Mouse (Mus musculus): ENCODE data around the gene Elovl6. TPM values are rescaled to one million over a fixed set of nuclear protein-coding genes. Genes with fewer than 3 reads are reported as not detected.

Elovl6 gene
- polyA plus RNA-seq, 1 experiment from 2014 or later = 12.7 TPM

- H3K4me3 ChIP-seq = no peak overlapping the region
- no peak for ATAC-seq (ENCODE audit: extremely low read depth, insufficient number of reproducible peaks, low FRiP score, low TSS enrichment)
- no peaks in the 10 kb centered on the region for H3K9me3 ChIP-seq
- whole genome bisulfite sequencing = 55% methylated on average over 3 of the region's 3 CpGs
- H3K4me2 ChIP-seq = no peak overlapping the region
- H3K9ac ChIP-seq = no peak overlapping the region
- no peaks in the 10 kb centered on the region for H3K27me3 ChIP-seq (replicated peaks)
- H3K4me1 ChIP-seq = peaks cover 37% of the 10 kb centered on the region
- no peaks in the 10 kb centered on the region for H3K36me3 ChIP-seq
- H3K27ac ChIP-seq (replicated peaks) = no peak overlapping the region
Measured at GRCm38 (mm10) chr3:129588753-129589152, 56.6 kb downstream of the Elovl6 start.

GRCm38 (mm10) chr3:129589705-129590104, 57.5 kb downstream of the Elovl6 start:
- Histone ChIP-seq H3K27me3 (replicated peaks) (no peaks in the 10 kb centered on the region), H3K36me3 (no peaks in the 10 kb centered on the region), H3K9me3 (no peaks in the 10 kb centered on the region), H3K27ac (replicated peaks) (peak overlapping the region; percentile 88), H3K4me3 (no peak overlapping the region), H3K9ac (no peak overlapping the region), H3K4me1 (peaks cover 37% of the 10 kb centered on the region), H3K4me2 (no peak overlapping the region)
- ATAC-seq (ENCODE audit: extremely low read depth, insufficient number of reproducible peaks, low FRiP score, low TSS enrichment) = no peak
- 85% methylated on average over 10 of the region's 10 CpGs for WGBS

GRCm38 (mm10) chr3:129590548-129591226, 58.5 kb downstream of the Elovl6 start:
- WGBS = 61% methylated on average over 17 of the region's 17 CpGs
- H3K9ac ChIP-seq = peak overlapping the region; percentile 56
- H3K36me3 ChIP-seq = no peaks in the 10 kb centered on the region
- H3K27ac ChIP-seq (replicated peaks) = peak overlapping the region; percentile 88
- peak overlapping the region; percentile 21; the same call in 1 of the 2 replicates for H3K4me3 ChIP-seq
- no peak for ATAC-seq (ENCODE audit: extremely low read depth, insufficient number of reproducible peaks, low FRiP score, low TSS enrichment)
- no peaks in the 10 kb centered on the region for H3K27me3 ChIP-seq (replicated peaks)
- H3K9me3 ChIP-seq = no peaks in the 10 kb centered on the region
- H3K4me1 ChIP-seq = peaks cover 37% of the 10 kb centered on the region
- H3K4me2 ChIP-seq = peak overlapping the region; percentile 54

GRCm38 (mm10) chr3:129591251-129591650, 59.1 kb downstream of the Elovl6 start:
- 65% methylated on average over 9 of the region's 9 CpGs for WGBS
- ATAC-seq (ENCODE audit: extremely low read depth, insufficient number of reproducible peaks, low FRiP score, low TSS enrichment) = no peak
- no peaks in the 10 kb centered on the region for H3K27me3 ChIP-seq (replicated peaks)
- no peaks in the 10 kb centered on the region for H3K36me3 ChIP-seq
- H3K9ac ChIP-seq = peak overlapping the region; percentile 56
- H3K27ac ChIP-seq (replicated peaks) = peak overlapping the region; percentile 88
- H3K9me3 ChIP-seq = no peaks in the 10 kb centered on the region
- H3K4me3 ChIP-seq = no peak overlapping the region
- H3K4me2 ChIP-seq = peak overlapping the region; percentile 54
- peaks cover 37% of the 10 kb centered on the region for H3K4me1 ChIP-seq

- H3K27me3 ChIP-seq (replicated peaks) = no peaks in the 10 kb centered on the region
- H3K9ac ChIP-seq = no peak overlapping the region
- H3K27ac ChIP-seq (replicated peaks) = peak overlapping the region; percentile 88
- no peaks in the 10 kb centered on the region for H3K9me3 ChIP-seq
- H3K4me2 ChIP-seq = no peak overlapping the region
- no peak for ATAC-seq (ENCODE audit: extremely low read depth, insufficient number of reproducible peaks, low FRiP score, low TSS enrichment)
- H3K36me3 ChIP-seq = no peaks in the 10 kb centered on the region
- H3K4me3 ChIP-seq = no peak overlapping the region
- peaks cover 37% of the 10 kb centered on the region for H3K4me1 ChIP-seq
- WGBS = 88% methylated on average over 8 of the region's 8 CpGs
Measured at GRCm38 (mm10) chr3:129591761-129592160, 59.6 kb downstream of the Elovl6 start.

- WGBS = 75% methylated on average over 9 of the region's 9 CpGs
- H3K36me3 ChIP-seq = no peaks in the 10 kb centered on the region
- H3K27ac ChIP-seq (replicated peaks) = no peak overlapping the region
- H3K4me1 ChIP-seq = peaks cover 37% of the 10 kb centered on the region
- H3K4me2 ChIP-seq = no peak overlapping the region
- ATAC-seq (ENCODE audit: extremely low read depth, insufficient number of reproducible peaks, low FRiP score, low TSS enrichment) = no peak
- H3K4me3 ChIP-seq = no peak overlapping the region
- no peak overlapping the region for H3K9ac ChIP-seq
- H3K9me3 ChIP-seq = no peaks in the 10 kb centered on the region
- no peaks in the 10 kb centered on the region for H3K27me3 ChIP-seq (replicated peaks)
Measured at GRCm38 (mm10) chr3:129593001-129593400, 60.8 kb downstream of the Elovl6 start.

GRCm38 (mm10) chr3:129593735-129594134, 61.6 kb downstream of the Elovl6 start:
- Histone ChIP-seq H3K27me3 (replicated peaks) (no peaks in the 10 kb centered on the region), H3K4me2 (no peak overlapping the region), H3K9me3 (no peaks in the 10 kb centered on the region), H3K36me3 (no peaks in the 10 kb centered on the region), H3K27ac (replicated peaks) (no peak overlapping the region), H3K4me1 (peaks cover 34% of the 10 kb centered on the region), H3K9ac (no peak overlapping the region), H3K4me3 (no peak overlapping the region)
- 74% methylated on average over 3 of the region's 3 CpGs for WGBS
- no peak for ATAC-seq (ENCODE audit: extremely low read depth, insufficient number of reproducible peaks, low FRiP score, low TSS enrichment)

GRCm38 (mm10) chr3:129596098-129596497, 63.9 kb downstream of the Elovl6 start:
- Histone ChIP-seq H3K9me3 (no peaks in the 10 kb centered on the region), H3K36me3 (no peaks in the 10 kb centered on the region), H3K4me2 (no peak overlapping the region), H3K4me1 (peaks cover 16% of the 10 kb centered on the region), H3K27me3 (replicated peaks) (no peaks in the 10 kb centered on the region), H3K9ac (no peak overlapping the region), H3K27ac (replicated peaks) (no peak overlapping the region), H3K4me3 (no peak overlapping the region)
- no peak for ATAC-seq (ENCODE audit: extremely low read depth, insufficient number of reproducible peaks, low FRiP score, low TSS enrichment)
- 79% methylated on average over 6 of the region's 6 CpGs for WGBS

GRCm38 (mm10) chr3:129602289-129602688, 70.1 kb downstream of the Elovl6 start:
- Histone ChIP-seq H3K36me3 (peaks cover 5% of the 10 kb centered on the region; the same call in 1 of the 2 replicates), H3K4me3 (no peak overlapping the region), H3K27me3 (replicated peaks) (no peaks in the 10 kb centered on the region), H3K9ac (no peak overlapping the region), H3K9me3 (no peaks in the 10 kb centered on the region), H3K4me2 (no peak overlapping the region), H3K4me1 (no peaks in the 10 kb centered on the region), H3K27ac (replicated peaks) (no peak overlapping the region)
- no peak for ATAC-seq (ENCODE audit: extremely low read depth, insufficient number of reproducible peaks, low FRiP score, low TSS enrichment)
- 77% methylated on average over 9 of the region's 9 CpGs for WGBS

GRCm38 (mm10) chr3:129605487-129605886, 73.3 kb downstream of the Elovl6 start:
- Histone ChIP-seq H3K4me3 (no peak overlapping the region), H3K36me3 (peaks cover 13% of the 10 kb centered on the region; the same call in 1 of the 2 replicates), H3K27me3 (replicated peaks) (no peaks in the 10 kb centered on the region), H3K27ac (replicated peaks) (no peak overlapping the region), H3K9ac (no peak overlapping the region), H3K4me2 (no peak overlapping the region), H3K9me3 (no peaks in the 10 kb centered on the region), H3K4me1 (no peaks in the 10 kb centered on the region)
- WGBS = 68% methylated on average over 7 of the region's 7 CpGs
- no peak for ATAC-seq (ENCODE audit: extremely low read depth, insufficient number of reproducible peaks, low FRiP score, low TSS enrichment)

GRCm38 (mm10) chr3:129605934-129606333, 73.8 kb downstream of the Elovl6 start:
- H3K9me3 ChIP-seq = no peaks in the 10 kb centered on the region
- WGBS = 73% methylated on average over 6 of the region's 6 CpGs
- H3K36me3 ChIP-seq = peaks cover 16% of the 10 kb centered on the region; the same call in 1 of the 2 replicates
- H3K4me2 ChIP-seq = no peak overlapping the region
- H3K9ac ChIP-seq = no peak overlapping the region
- ATAC-seq (ENCODE audit: extremely low read depth, insufficient number of reproducible peaks, low FRiP score, low TSS enrichment) = no peak
- no peaks in the 10 kb centered on the region for H3K4me1 ChIP-seq
- no peaks in the 10 kb centered on the region for H3K27me3 ChIP-seq (replicated peaks)
- H3K4me3 ChIP-seq = no peak overlapping the region
- no peak overlapping the region for H3K27ac ChIP-seq (replicated peaks)

GRCm38 (mm10) chr3:129611626-129612025, 79.5 kb downstream of the Elovl6 start:
- H3K9me3 ChIP-seq = no peaks in the 10 kb centered on the region

More at GRCm38 (mm10) chr3:129611626-129612025, 79.5 kb downstream of the Elovl6 start:
- Histone ChIP-seq H3K27me3 (replicated peaks) (no peaks in the 10 kb centered on the region), H3K27ac (replicated peaks) (no peak overlapping the region), H3K4me3 (no peak overlapping the region), H3K36me3 (0 out of 2 replicates have a peak, but pooled peaks cover 11% of the 10 kb centered on the region), H3K4me2 (no peak overlapping the region), H3K9ac (no peak overlapping the region), H3K4me1 (peaks cover 24% of the 10 kb centered on the region)
- no peak for ATAC-seq (ENCODE audit: extremely low read depth, insufficient number of reproducible peaks, low FRiP score, low TSS enrichment)
- WGBS = 79% methylated on average over 8 of the region's 8 CpGs
